In the genomic region with DNA sequence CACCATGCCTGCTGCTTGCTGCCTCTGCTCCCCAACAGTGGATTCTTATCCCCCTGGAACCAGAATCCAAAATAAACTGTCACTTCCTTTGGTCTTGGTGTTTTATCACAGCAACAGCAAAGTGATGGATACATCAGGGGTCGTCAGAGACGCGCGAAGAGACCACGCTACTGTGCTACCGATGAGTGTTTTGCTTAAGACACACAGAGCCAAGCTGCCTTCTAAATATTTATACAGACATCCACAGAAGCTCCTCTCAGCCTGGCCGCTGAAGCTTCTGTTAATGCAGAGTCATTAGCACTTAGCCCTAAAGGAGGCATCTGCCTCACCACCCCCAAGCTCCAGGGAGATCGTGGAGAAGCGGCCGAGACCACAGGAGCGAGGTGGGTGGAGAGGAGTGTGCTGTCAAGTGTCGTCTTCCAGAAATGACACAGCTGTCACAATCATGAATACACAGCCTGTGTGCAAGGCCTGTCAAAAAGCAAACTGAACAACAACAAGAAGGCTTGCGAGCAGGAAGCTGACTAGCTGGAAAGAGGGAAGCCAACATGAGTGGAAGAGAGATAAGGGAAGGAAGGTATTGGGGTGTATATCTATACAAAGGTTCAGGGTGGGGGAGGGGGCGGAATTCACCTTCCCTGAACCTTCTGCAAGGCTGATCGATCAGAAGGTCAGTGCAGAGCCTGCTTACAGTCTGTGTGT, we compare ENCODE assay signal across 8 mouse cellular contexts.
DNase-seq lines count a peak whose midpoint lies in the region; ATAC-seq lines count a peak whose summit lies in the region.

No protein-coding gene starts in this region.

- H3K36me3 ChIP-seq in heart, embryonic 10.5 days = no peaks in the 10 kb centered on the region

- H3K9me3 ChIP-seq in heart, embryonic 10.5 days = no peaks in the 10 kb centered on the region

- H3K27me3 ChIP-seq in heart, embryonic 10.5 days (ENCODE audit: insufficient read depth, poor library complexity, severe bottlenecking) = peaks cover 3% of the 10 kb centered on the region; the same call in 1 of the 2 replicates

- intact Hi-C loops in heart, postnatal 36 days (cut with DNase I) = no loop called here

- no peak for DNase-seq in heart, embryonic 10.5 days (ENCODE audit: low spot score)
- DNase-seq in heart, postnatal 36 days = no peak
- peak; percentile 39 to 51 for DNase-seq in right cerebral cortex, postnatal 10 days (ENCODE audit: low spot score in 2 of 2)
- DNase-seq in right cerebral cortex, postnatal 14 days = no peak
- DNase-seq in yolk sac, embryonic 10.5 days (ENCODE audit: low spot score) = peak; percentile 39
- DNase-seq in thymus, postnatal 36 days = no peak
- no peak for DNase-seq in kidney, postnatal 14 days

- peaks cover 25% of the 10 kb centered on the region for H3K4me1 ChIP-seq in heart, embryonic 10.5 days

- peak; percentile 48 for ATAC-seq in megakaryocyte progenitor cell, adult 5-6 weeks (replicated peaks; ENCODE audit: poor library complexity)

- peak overlapping the region; percentile 67 for H3K27ac ChIP-seq in heart, embryonic 10.5 days

- WGBS in heart, embryonic 10.5 days = 38% methylated on average over 15 of the region's 15 CpGs

- H3K4me3 ChIP-seq in heart, embryonic 10.5 days = no peak overlapping the region; the same call in 1 of the 2 replicates

Comparison
In these comparisons a context has a peak if more than half of its experiments do, and no peak if none do; other contexts are left out.
1. DNase-seq: peak in right cerebral cortex, postnatal 10 days (2 of 2) and yolk sac, embryonic 10.5 days (single experiment); none in heart, embryonic 10.5 days (single experiment), heart, postnatal 36 days (0 of 2), right cerebral cortex, postnatal 14 days (single experiment), thymus, postnatal 36 days (0 of 2) and kidney, postnatal 14 days (single experiment).